ENCODE assay signal across 10 mouse cellular contexts in the genomic region with DNA sequence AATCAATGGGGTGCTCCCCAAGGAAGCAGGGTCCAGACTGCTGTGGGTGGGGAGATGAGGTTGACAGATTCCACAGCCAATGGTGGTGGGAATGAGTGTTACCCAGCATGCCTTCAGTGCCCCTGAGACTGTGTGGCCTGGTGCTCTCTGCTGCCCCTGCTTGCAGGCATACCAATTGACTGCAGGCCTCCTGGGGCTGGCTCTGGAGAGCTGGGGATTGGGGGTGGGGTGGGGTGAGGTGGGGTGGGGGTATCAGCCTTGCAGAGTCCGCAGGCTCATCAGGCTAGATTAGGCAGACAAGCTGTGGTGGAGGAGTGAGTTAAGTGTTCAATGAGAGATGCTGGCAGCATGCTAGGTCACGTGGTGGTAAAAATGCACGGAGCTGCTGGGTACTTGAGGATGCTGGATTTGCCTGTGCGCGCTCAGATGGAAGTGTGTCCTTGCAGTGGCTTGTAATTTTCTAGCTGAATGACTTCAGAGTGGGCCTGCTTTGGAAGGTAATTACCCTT. TPM values are rescaled to one million over a fixed set of nuclear protein-coding genes. Genes with fewer than 3 reads are reported as not detected.
A peak's percentile ranks its signal among the peaks of the same experiment; 100 is the strongest.
DNase-seq lines count a peak whose midpoint lies in the region; ATAC-seq and TF ChIP-seq lines count a peak whose summit lies in the region.
"Had no signal": no experiment of that assay in that cellular context is flagged by ENCODE, and none has a peak within 500 bp of the region (broad histone marks: within the 10 kb centered on the region; RNA-seq: fewer than 3 reads in every experiment).

No protein-coding gene starts in this region.

- peaks cover 9% of the 10 kb centered on the region for H3K4me1 ChIP-seq in heart, embryonic 11.5 days (ENCODE audit: control insufficient read depth, insufficient read depth, low read length)
- peaks cover 22% of the 10 kb centered on the region; the same call in 1 of the 2 replicates for H3K4me1 ChIP-seq in heart, postnatal 0 days (ENCODE audit: control insufficient read depth, insufficient read depth)
- peaks cover 18% of the 10 kb centered on the region for H3K4me1 ChIP-seq in limb, embryonic 10.5 days

- 34% methylated on average over 5 of the region's 5 CpGs for WGBS in heart, embryonic 11.5 days (ENCODE audit: insufficient replicate concordance)
- 34% methylated on average over 5 of the region's 5 CpGs for WGBS in heart, postnatal 0 days
- WGBS in limb, embryonic 10.5 days: 52% methylated on average over 5 of the region's 5 CpGs

- H3K9me3 ChIP-seq in heart, embryonic 11.5 days (replicated peaks; ENCODE audit: control insufficient read depth, low read length): no peaks in the 10 kb centered on the region
- no peaks in the 10 kb centered on the region for H3K9me3 ChIP-seq in heart, postnatal 0 days (replicated peaks; ENCODE audit: control insufficient read depth, low read length)
- no peaks in the 10 kb centered on the region for H3K9me3 ChIP-seq in limb, embryonic 10.5 days (replicated peaks)

- DNase-seq in heart, adult 18-20 months: no peak
- DNase-seq in brain, adult 2 months (ENCODE audit: low read depth, low spot score): peak; percentile 81
- peak; percentile 60 for DNase-seq in heart, postnatal 0 days (ENCODE audit: low spot score)
- DNase-seq in limb, embryonic 10.5 days (ENCODE audit: low spot score): no peak
- DNase-seq in urinary bladder, postnatal 36 days (ENCODE audit: low spot score in 2 of 2): no peak
- no peak for DNase-seq in gastrocnemius, postnatal 36 days
- DNase-seq in layer of hippocampus, adult 9-10 months (ENCODE audit: low spot score): no peak

- H3K9ac ChIP-seq in heart, embryonic 11.5 days (ENCODE audit: low read depth, low read length): no peak overlapping the region
- no peak overlapping the region for H3K9ac ChIP-seq in heart, postnatal 0 days (replicated peaks; ENCODE audit: low read depth, low read length)

- TF ChIP-seq EP300 in heart, postnatal 0 days (IDR thresholded peaks at IDR 0.05; ENCODE audit: low read depth): no peak

- H3K27ac ChIP-seq in heart, embryonic 11.5 days (ENCODE audit: low read depth, low read length): no peak overlapping the region
- peak overlapping the region; percentile 20 for H3K27ac ChIP-seq in heart, postnatal 0 days (ENCODE audit: low read depth)
- H3K27ac ChIP-seq in limb, embryonic 10.5 days: peak overlapping the region; percentile 32

- intact Hi-C loops in gastrocnemius, postnatal 36 days (cut with DNase I): no loop called here

- no peaks in the 10 kb centered on the region for H3K36me3 ChIP-seq in heart, embryonic 11.5 days (ENCODE audit: control insufficient read depth, insufficient read depth, low read length)
- 0 out of 2 replicates have a peak, but pooled peaks cover 6% of the 10 kb centered on the region for H3K36me3 ChIP-seq in heart, postnatal 0 days (replicated peaks; ENCODE audit: control insufficient read depth, insufficient read depth, low read length)
- no peaks in the 10 kb centered on the region for H3K36me3 ChIP-seq in limb, embryonic 10.5 days

- H3K27me3 ChIP-seq in heart, embryonic 11.5 days (ENCODE audit: control insufficient read depth, insufficient read depth, low read length): no peaks in the 10 kb centered on the region
- no peaks in the 10 kb centered on the region for H3K27me3 ChIP-seq in heart, postnatal 0 days (ENCODE audit: control insufficient read depth, insufficient read depth, low read length)
- H3K27me3 ChIP-seq in limb, embryonic 10.5 days (ENCODE audit: low read depth, poor library complexity, severe bottlenecking): no peaks in the 10 kb centered on the region

- peak; percentile 51 for TF ChIP-seq CTCF in heart, postnatal 0 days (IDR thresholded peaks at IDR 0.05; ENCODE audit: low read depth)

- H3K4me2 ChIP-seq in heart, embryonic 11.5 days: no peak overlapping the region
- no peak overlapping the region for H3K4me2 ChIP-seq in heart, postnatal 0 days (ENCODE audit: low read depth, low read length)

- ATAC-seq in heart, embryonic 11.5 days (replicated peaks; ENCODE audit: insufficient number of reproducible peaks, low FRiP score, low TSS enrichment): peak; percentile 46; the same call in 1 of the 2 replicates
- ATAC-seq in heart, postnatal 0 days (ENCODE audit: insufficient read depth, low read depth): peak; percentile 79

- H3K4me3 ChIP-seq in heart, embryonic 11.5 days (ENCODE audit: low read depth, low read length): no peak overlapping the region
- no peak overlapping the region for H3K4me3 ChIP-seq in heart, postnatal 0 days (ENCODE audit: low read depth, low read length)
- no peak overlapping the region for H3K4me3 ChIP-seq in limb, embryonic 10.5 days
- H3K4me3 ChIP-seq: erythroblast, embryonic 14.5 days; megakaryocyte, embryonic 14.5 days had no signal

RNA-seq across cellular contexts. Expression of gene Mgll, which starts 28.6 kb away (rescaled TPM):
- 7.3 and 8.6 TPM in 2 replicates for polyA plus RNA-seq in heart, embryonic 11.5 days (2014; fragmentation: Nextera tagmentation; extraction: Ambion mirVana)
- total RNA-seq in heart, adult 18-20 months (2021): 10 to 100 TPM; 92.7 to 96.6 TPM
- total RNA-seq in heart, postnatal 0 days (2014; rRNA removed; ENCODE audit: low replicate concordance): 147 and 162 TPM in 2 replicates
- 122 and 134 TPM in 2 replicates for polyA plus RNA-seq in heart, postnatal 0 days (2015; fragmentation: Nextera tagmentation; extraction: Ambion mirVana)
- polyA plus RNA-seq in limb, embryonic 10.5 days (2016; fragmentation: Nextera tagmentation; extraction: Ambion mirVana): 1.6 and 3.3 TPM in 2 replicates
- total RNA-seq in gastrocnemius, postnatal 36 days (2021): 10 to 100 TPM; 36.6 to 37.6 TPM

Comparison
In these comparisons a context has a peak if more than half of its experiments do, and no peak if none do; other contexts are left out.
1. DNase-seq: peak in brain, adult 2 months (single experiment) and heart, postnatal 0 days (single experiment); none in heart, adult 18-20 months (0 of 2), limb, embryonic 10.5 days (single experiment), urinary bladder, postnatal 36 days (0 of 2), gastrocnemius, postnatal 36 days (0 of 2) and layer of hippocampus, adult 9-10 months (single experiment).